Mouse (Mus musculus) MEL (cell line): ENCODE data around the gene Csrnp1. TPM values are rescaled to one million over a fixed set of nuclear protein-coding genes. Genes with fewer than 3 reads are reported as not detected.

Experiments
- DNase-seq: peaks from one replicate; pipeline ENCODE4 v3.0.0; 2011; ENCODE audit warnings: low read depth, low spot score
- H3K27ac ChIP-seq: 2 replicates; pipeline ENCODE4 v1.5.1; 2012; ENCODE audit warnings: low read depth, mild to moderate bottlenecking, control low read depth, low read length, moderate library complexity; ENCODE audit not compliant: control insufficient read depth
- H3K27me3 ChIP-seq, 2 experiments: fragments of 150-350 bp in 1 of 2; sonication (generic) in 1 of 2; 2 replicates each; pipeline ENCODE4 v1.6.1; 2012; ENCODE audit warnings: low read length in 2 of 2, mild to moderate bottlenecking in 2 of 2, improper control_type of control experiment in 1 of 2, moderate library complexity in 1 of 2; ENCODE audit not compliant: insufficient read depth in 2 of 2, control insufficient read depth in 1 of 2
- H3K36me3 ChIP-seq, 2 experiments: 2 replicates each; pipeline ENCODE4 v1.6.1; 2012 to 2014; ENCODE audit warnings: low read length in 2 of 2, improper control_type of control experiment in 1 of 2, inconsistent platforms in 1 of 2, mild to moderate bottlenecking in 1 of 2; ENCODE audit not compliant: insufficient read depth in 2 of 2, control insufficient read depth in 1 of 2
- H3K4me1 ChIP-seq, 2 experiments: fragments of 150-350 bp in 1 of 2; sonication (generic) in 1 of 2; 2 replicates each; pipeline ENCODE4 v1.6.1; 2012; ENCODE audit warnings: low read length in 2 of 2, improper control_type of control experiment in 1 of 2, mild to moderate bottlenecking in 1 of 2; ENCODE audit not compliant: insufficient read depth in 2 of 2, control insufficient read depth in 1 of 2
- H3K4me3 ChIP-seq, 2 experiments: fragments of 150-350 bp in 1 of 2; sonication (generic) in 1 of 2; 2 replicates each; pipeline ENCODE4 v1.5.1; 2012; ENCODE audit warnings: low read depth in 2 of 2, low read length in 2 of 2, mild to moderate bottlenecking in 2 of 2, moderate library complexity in 2 of 2, control low read depth in 1 of 2, improper control_type of control experiment in 1 of 2; ENCODE audit not compliant: control insufficient read depth in 1 of 2, insufficient read depth in 1 of 2
- H3K79me2 ChIP-seq: 2 replicates; pipeline ENCODE4 v1.6.1; 2012; ENCODE audit warnings: mild to moderate bottlenecking, low read length, moderate library complexity; ENCODE audit not compliant: control insufficient read depth, poor library complexity, insufficient read depth
- H3K9ac ChIP-seq: 2 replicates; pipeline ENCODE4 v1.6.1; 2012; ENCODE audit warnings: low read depth, mild to moderate bottlenecking, control low read depth, low read length, moderate library complexity; ENCODE audit not compliant: control insufficient read depth, poor library complexity, severe bottlenecking
- H3K9me3 ChIP-seq: fragments of 150-350 bp; sonication (generic); replicated peaks from 2 replicates; pipeline ENCODE4 v1.6.1; 2012; ENCODE audit warnings: mild to moderate bottlenecking, low read length, improper control_type of control experiment, moderate library complexity; ENCODE audit not compliant: insufficient read depth
- CHD1 ChIP-seq: IDR thresholded peaks from 2 replicates; pipeline ENCODE4 v1.6.1; 2012; ENCODE audit warnings: low read depth, mild to moderate bottlenecking, inconsistent platforms, low read length, improper control_type of control experiment
- CTCF ChIP-seq, 3 experiments: IDR thresholded peaks in 2 of 3; conservative IDR thresholded peaks in 1 of 3; 2 replicates each; pipeline ENCODE4 v1.5.1; 2011 to 2012; ENCODE audit warnings: low read length in 3 of 3, low read depth in 2 of 3, mild to moderate bottlenecking in 2 of 3, improper control_type of control experiment in 1 of 3, inconsistent platforms in 1 of 3, mixed read lengths in 1 of 3, moderate library complexity in 1 of 3; ENCODE audit not compliant: control insufficient read depth in 1 of 3, insufficient read depth in 1 of 3, poor library complexity in 1 of 3, severe bottlenecking in 1 of 3
- ELF1 ChIP-seq: IDR thresholded peaks from 2 replicates; pipeline ENCODE4 v1.6.1; 2014; ENCODE audit warnings: low read depth, mild to moderate bottlenecking, inconsistent platforms, low read length, improper control_type of control experiment, moderate library complexity
- ETS1 ChIP-seq: IDR thresholded peaks from 2 replicates; pipeline ENCODE4 v1.6.1; 2012; ENCODE audit warnings: low read depth, mild to moderate bottlenecking, inconsistent platforms, low read length, improper control_type of control experiment, moderate library complexity
- HCFC1 ChIP-seq: IDR thresholded peaks from 2 replicates; pipeline ENCODE4 v1.6.1; 2012; ENCODE audit warnings: low read depth, mild to moderate bottlenecking, inconsistent platforms, low read length, improper control_type of control experiment, moderate library complexity
- MAFK ChIP-seq: IDR thresholded peaks from 2 replicates; pipeline ENCODE4 v1.6.1; 2011; ENCODE audit warnings: low read depth, mild to moderate bottlenecking, low read length, improper control_type of control experiment, borderline replicate concordance
- MEF2A ChIP-seq: IDR thresholded peaks from 2 replicates; pipeline ENCODE4 v1.6.1; 2014; ENCODE audit warnings: low read depth, mild to moderate bottlenecking, inconsistent platforms, low read length, improper control_type of control experiment; ENCODE audit not compliant: poor library complexity, insufficient replicate concordance, severe bottlenecking; ENCODE audit errors: extremely low read depth
- MYB ChIP-seq: IDR thresholded peaks from 2 replicates; pipeline ENCODE4 v1.6.1; 2011; ENCODE audit warnings: mild to moderate bottlenecking, low read depth, low read length, improper control_type of control experiment
- NELFE ChIP-seq: IDR thresholded peaks from 2 replicates; pipeline ENCODE4 v1.6.1; 2011; ENCODE audit warnings: low read depth, low read length, improper control_type of control experiment
- POLR2A ChIP-seq, 2 experiments: IDR thresholded peaks; 2 replicates each; pipeline ENCODE4 v1.6.1; 2011 to 2012; ENCODE audit warnings: low read length in 2 of 2, mild to moderate bottlenecking in 2 of 2, control low read depth in 1 of 2, improper control_type of control experiment in 1 of 2, low read depth in 1 of 2, moderate library complexity in 1 of 2; ENCODE audit not compliant: control insufficient read depth in 1 of 2, insufficient read depth in 1 of 2, poor library complexity in 1 of 2
- POLR2AphosphoS2 ChIP-seq: IDR thresholded peaks from 2 replicates; pipeline ENCODE4 v1.6.1; 2011; ENCODE audit warnings: low read length, improper control_type of control experiment
- SMC3 ChIP-seq: IDR thresholded peaks from 2 replicates; pipeline ENCODE4 v1.6.1; 2011; ENCODE audit warnings: low read depth, low read length, improper control_type of control experiment
- polyA plus RNA-seq, 2 experiments: library from polyadenylated mRNA; stranded (reverse) in 1 of 2; unstranded in 1 of 2; fragments of >175 nt in 1 of 2; fragments of >200 nt in 1 of 2; gene quantifications; 2 replicates each; pipeline versions ENCODE4 v1.2.1 to v1.2.4; 2012; ENCODE audit warnings: low replicate concordance in 2 of 2, low read depth in 1 of 2; ENCODE audit not compliant: insufficient read length in 2 of 2, insufficient read depth in 1 of 2, missing spikeins in 1 of 2
- total RNA-seq: library from RNA; depleted of rRNA; stranded (reverse); fragments of 300-350 nt; gene quantifications from 2 replicates; pipeline ENCODE4 v1.2.3, GENCODE M21; 2012

The Csrnp1 gene
- total and polyA plus RNA-seq, 3 experiments: 3.7 to 8.1 TPM; not detected in 1

DNA sequence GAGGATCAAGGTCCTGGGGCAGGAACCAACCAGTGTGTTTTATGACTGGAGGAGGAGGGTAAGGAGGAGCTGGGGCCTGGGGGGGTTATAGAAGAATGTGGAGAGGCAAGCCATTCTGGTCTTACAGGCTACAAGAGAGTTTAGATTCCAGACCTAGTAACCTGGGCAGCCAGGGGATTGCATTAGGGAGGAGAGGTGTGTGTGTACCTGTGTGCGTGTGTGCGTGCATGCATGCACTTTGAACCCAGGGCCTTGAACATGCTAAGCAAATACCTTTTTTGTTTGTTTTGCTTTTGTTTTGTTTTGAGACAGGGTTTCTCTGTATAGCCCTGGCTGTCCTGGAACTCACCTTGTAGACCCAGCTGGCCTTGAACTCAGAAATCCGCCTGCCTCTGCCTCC, 25.4 kb upstream of the Csrnp1 start:
- H3K9me3 ChIP-seq: no peaks in the 10 kb centered on the region
- no peak overlapping the region for H3K27ac ChIP-seq
- DNase-seq: no peak
- no peaks in the 10 kb centered on the region for H3K79me2 ChIP-seq
- H3K9ac ChIP-seq: no peak overlapping the region
- H3K27me3 ChIP-seq: peaks cover 0 to 1% of the 10 kb centered on the region in 2 experiments; a peak in 1 of 4 replicates
- H3K4me1 ChIP-seq: peaks cover 0 to 3% of the 10 kb centered on the region in 2 experiments; a peak in 2 of 4 replicates
- H3K4me3 ChIP-seq: no peak overlapping the region
- TF ChIP-seq POLR2AphosphoS2 (no peak), ETS1 (no peak), NELFE (no peak), POLR2A (IDR thresholded peaks at IDR 0.05; ENCODE audit: control insufficient read depth in 1 of 2, insufficient read depth in 1 of 2, low read depth in 1 of 2, low read length in 2 of 2, poor library complexity in 1 of 2) (no peak), ELF1 (no peak), HCFC1 (no peak), MYB (no peak), SMC3 (no peak)
- H3K36me3 ChIP-seq: peaks cover 0 to 6% of the 10 kb centered on the region in 2 experiments; a peak in 2 of 4 replicates

DNA sequence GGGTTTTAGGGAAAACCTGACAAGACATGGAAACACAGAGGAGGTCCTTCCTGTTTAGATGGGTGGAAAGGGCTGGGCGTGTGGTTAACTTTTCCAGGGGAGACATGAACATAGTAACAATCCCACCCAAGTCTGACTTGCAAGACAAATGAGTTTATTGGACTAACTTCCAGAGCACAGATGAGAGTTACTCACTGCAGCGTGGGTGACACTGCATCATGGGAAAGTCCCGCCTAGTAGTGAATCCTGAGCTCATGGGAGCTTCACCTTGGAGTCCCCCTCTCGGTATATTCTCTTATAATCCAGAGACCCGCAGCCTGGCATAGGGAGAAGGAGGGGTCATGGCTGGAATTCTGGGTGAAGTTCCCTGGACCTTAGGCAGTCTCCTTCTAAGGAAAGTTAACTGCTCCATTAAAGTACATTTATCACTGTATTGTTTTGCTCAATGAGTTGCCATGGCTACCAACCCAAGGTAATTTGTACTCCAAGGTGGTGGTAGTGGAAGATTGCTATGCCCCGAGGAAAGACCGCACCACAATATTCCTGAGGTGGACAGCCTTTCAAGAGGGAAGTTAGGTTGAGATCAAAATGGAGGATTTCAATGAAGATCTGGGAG, 24.9 kb upstream of the Csrnp1 start:
- H3K27me3 ChIP-seq: peaks cover 0 to 1% of the 10 kb centered on the region in 2 experiments; a peak in 1 of 4 replicates
- no peak for TF ChIP-seq CHD1
- no peak for TF ChIP-seq MAFK
- TF ChIP-seq, all 39 proteins: peak for 0
- peaks cover 0 to 6% of the 10 kb centered on the region in 2 experiments; a peak in 2 of 4 replicates for H3K36me3 ChIP-seq
- H3K4me1 ChIP-seq: peaks cover 0 to 3% of the 10 kb centered on the region in 2 experiments; a peak in 2 of 4 replicates
- H3K4me3 ChIP-seq: no peak overlapping the region
- no peaks in the 10 kb centered on the region for H3K79me2 ChIP-seq
- no peak overlapping the region for H3K27ac ChIP-seq
- H3K9ac ChIP-seq: no peak overlapping the region
- H3K9me3 ChIP-seq: no peaks in the 10 kb centered on the region
- no peak for DNase-seq

DNA sequence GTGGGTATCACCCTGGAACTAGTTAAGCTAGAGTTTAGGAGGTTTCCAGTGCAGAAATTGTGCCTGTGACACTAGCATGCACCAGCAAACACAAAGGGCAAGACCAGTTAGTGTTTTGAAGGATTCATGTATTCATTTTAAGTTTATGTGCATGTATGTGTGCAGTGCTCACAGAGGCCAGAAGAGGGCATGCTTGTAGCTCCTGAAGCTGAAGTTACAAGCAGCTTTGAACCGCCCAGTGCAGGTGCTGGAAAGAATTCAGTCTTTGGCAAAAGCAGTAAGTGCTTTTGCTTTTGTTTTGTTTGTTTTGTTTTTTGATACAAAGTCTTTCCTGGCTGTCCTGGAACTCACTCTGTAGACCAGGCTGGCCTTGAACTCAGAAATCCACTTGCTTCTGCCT, 23.4 kb upstream of the Csrnp1 start:
- no peaks in the 10 kb centered on the region for H3K9me3 ChIP-seq
- H3K9ac ChIP-seq: no peak overlapping the region
- TF ChIP-seq MEF2A (no peak), CTCF (IDR thresholded peaks at IDR 0.05 in 2 of 3, conservative IDR thresholded peaks at IDR 0.05 in 1 of 3; ENCODE audit: control insufficient read depth in 1 of 3, insufficient read depth in 1 of 3, low read depth in 2 of 3, low read length in 3 of 3, poor library complexity in 1 of 3, severe bottlenecking in 1 of 3) (peak; percentile 11 to 30 (median 24); a peak in 3 of 6 replicates)
- H3K4me1 ChIP-seq: peaks cover 0 to 3% of the 10 kb centered on the region in 2 experiments; a peak in 2 of 4 replicates
- no peaks in the 10 kb centered on the region for H3K79me2 ChIP-seq
- H3K27ac ChIP-seq: no peak overlapping the region
- peaks cover 0 to 6% of the 10 kb centered on the region in 2 experiments; a peak in 2 of 4 replicates for H3K36me3 ChIP-seq
- H3K4me3 ChIP-seq: no peak overlapping the region
- peaks cover 0 to 1% of the 10 kb centered on the region in 2 experiments; a peak in 1 of 4 replicates for H3K27me3 ChIP-seq
- DNase-seq: no peak
